Mouse (Mus musculus): ENCODE measurements around the gene E130218I03Rik.

The E130218I03Rik gene

DNA sequence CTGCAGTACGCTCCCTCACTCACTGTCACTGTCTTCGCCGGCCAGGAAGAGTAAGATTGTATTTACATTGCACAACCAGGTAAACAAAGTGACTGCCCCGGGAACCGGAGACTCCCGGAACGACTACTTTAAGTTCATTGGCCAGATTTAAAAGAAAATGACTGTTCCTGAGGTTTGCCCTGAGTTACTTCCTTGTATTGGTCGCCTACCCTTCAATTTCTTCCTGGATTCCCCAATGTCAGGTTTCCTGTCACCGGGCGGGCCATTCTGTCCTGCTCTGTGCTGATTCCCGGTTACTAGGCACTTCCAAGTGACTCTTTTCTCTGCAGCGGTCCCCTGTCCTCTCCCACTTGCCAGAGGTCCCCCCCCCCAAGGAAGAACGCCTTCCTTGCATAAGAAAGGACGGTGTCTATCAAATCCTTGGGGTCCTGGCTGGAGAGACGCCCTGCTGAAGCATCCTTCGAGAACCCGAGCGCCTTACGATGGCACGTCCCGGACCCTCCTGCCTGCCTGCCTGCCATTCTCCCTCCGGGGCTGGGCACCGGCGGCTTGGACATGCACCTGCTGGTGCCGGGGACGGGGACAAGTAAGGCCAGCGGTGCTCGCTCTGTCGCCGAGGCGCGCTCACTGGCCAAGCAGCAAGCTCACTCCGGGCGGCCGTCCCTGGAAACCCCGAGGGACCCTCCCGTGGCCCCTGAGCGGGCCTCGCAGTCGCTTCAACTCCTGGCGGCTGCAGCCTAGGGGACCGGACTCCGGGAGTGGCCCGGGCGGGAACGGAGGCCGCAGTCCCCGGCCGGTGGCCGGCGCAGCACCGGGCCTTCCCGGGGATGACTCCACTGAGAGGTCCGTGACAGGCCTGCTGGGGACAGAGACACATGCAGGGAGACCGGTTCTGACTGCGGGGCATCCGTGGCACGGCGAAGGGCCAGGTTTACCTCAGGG lies 43.0 kb downstream of the E130218I03Rik start:
- DNase-seq (ENCODE audit: extremely low spot score) = no peak

DNA sequence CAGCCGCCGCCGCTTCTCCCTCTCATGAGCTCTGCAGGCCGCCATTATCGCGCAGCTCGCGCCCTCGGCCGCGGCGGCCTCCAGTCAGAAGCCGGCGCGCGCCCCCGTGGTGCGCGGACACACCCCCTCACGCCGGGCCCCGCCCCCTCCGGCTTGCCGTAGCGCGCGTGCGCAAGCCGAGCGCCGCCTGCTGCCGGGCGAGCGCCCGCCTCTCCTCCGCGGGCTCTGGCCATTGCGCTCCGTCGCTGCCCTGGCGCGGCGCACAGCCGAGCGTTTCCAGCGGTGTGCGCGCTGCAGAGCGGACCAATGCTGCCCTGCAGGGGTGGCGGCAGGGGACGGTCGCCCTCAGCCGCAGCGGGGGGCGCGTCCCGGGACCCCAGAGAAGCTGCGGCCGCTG lies 43.7 kb downstream of the E130218I03Rik start:
- peak; percentile 97 for DNase-seq (ENCODE audit: extremely low spot score)

GRCm38 (mm10) chr4:134287575-134288025 lies 44.1 kb downstream of the E130218I03Rik start, which contains the start of gene Pdik1l:
Gene Pdik1l, minus strand, starts transcription at chr4:134287895.
- DNase-seq (ENCODE audit: extremely low spot score) = peak; percentile 81

- peak; percentile 43 for DNase-seq (ENCODE audit: extremely low spot score)
Observed at GRCm38 (mm10) chr4:134288397-134289256, 45.2 kb downstream of the E130218I03Rik start.

GRCm38 (mm10) chr4:134292067-134292466 lies 48.6 kb downstream of the E130218I03Rik start:
- peak; percentile 85 for DNase-seq (ENCODE audit: extremely low spot score)

DNA sequence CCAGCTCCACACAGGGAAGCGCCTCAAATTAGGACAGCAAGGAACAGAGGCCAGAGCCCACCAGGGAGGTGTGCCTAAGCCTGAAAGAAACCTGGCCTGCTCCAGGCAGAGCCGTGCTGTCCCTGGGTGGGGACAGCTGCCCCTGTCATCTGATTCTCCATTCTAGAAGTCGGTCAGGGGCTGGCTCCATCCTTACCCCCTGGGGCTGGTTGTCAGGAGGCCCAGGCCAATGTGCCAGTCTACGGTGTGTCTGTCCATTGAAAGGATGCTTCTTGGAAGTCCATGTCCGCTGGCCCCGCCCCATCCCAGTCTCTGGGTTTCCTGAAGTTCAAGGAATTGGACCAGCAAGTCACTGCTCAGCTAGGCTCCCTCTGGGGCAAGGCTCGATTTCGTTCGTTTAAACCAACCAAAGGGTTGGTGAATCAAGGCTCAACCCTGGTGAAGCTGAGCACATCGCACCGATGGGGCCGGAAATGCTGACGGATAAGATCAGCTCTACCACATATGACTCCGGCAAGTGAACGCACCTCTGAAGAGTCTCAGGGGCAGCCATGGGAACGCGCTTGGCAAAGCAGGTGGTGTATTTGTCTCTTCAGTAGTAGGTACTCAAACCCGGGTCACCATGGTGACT lies 49.7 kb downstream of the E130218I03Rik start:
- DNase-seq (ENCODE audit: extremely low spot score) = no peak

DNA sequence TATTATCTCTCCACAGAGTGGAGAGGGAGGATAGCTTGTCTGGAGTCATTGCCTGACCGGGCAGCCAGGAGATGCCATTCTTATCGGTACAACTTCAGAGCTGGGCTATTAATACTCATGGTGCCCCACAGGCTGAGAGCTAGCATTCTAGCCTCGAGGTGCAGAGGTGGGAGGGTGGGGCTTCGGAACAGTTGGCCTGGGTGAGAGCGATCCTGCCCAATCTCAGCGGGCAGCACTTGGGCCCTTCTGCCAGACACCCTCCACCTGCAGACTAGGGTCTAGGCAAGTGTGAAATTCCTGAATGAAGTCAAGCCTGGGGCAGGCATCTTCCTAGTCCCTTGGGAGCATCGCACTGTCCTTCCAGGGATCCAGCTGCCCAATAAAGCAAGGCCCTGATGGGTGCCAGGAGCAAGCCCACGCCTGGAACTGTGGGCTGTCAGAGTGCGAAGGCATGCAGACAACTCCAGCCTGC lies 50.3 kb downstream of the E130218I03Rik start:
- no peak for DNase-seq (ENCODE audit: extremely low spot score)

Measured in embryo, embryonic 9.5 days (tissue).